Mouse (Mus musculus) kidney, adult 2 months (tissue): Measurements from ENCODE around the gene Gbx2. TPM values are rescaled to one million over a fixed set of nuclear protein-coding genes. Genes with fewer than 3 reads are reported as not detected.

Source experiments
- DNase-seq: peaks from one replicate; pipeline ENCODE4 v3.0.0; 2021
- H3K27ac ChIP-seq: fragments of 200-500 bp; 2 replicates; pipeline ENCODE4 v1.5.1; 2012; ENCODE audit warnings: low read depth, low read length, control low read depth, inconsistent platforms; ENCODE audit not compliant: insufficient read depth
- H3K27me3 ChIP-seq: fragments of 200-500 bp; replicated peaks from 2 replicates; pipeline ENCODE4 v1.6.1; 2012; ENCODE audit warnings: mild to moderate bottlenecking, moderate library complexity, low read length, inconsistent platforms; ENCODE audit not compliant: control insufficient read depth, insufficient read depth
- H3K36me3 ChIP-seq: fragments of 200-500 bp; 2 replicates; pipeline ENCODE4 v1.6.1; 2012; ENCODE audit warnings: mild to moderate bottlenecking, moderate library complexity, low read length, inconsistent platforms; ENCODE audit not compliant: control insufficient read depth, insufficient read depth
- H3K4me1 ChIP-seq: fragments of 200-500 bp; 2 replicates; pipeline ENCODE4 v1.6.1; 2011; ENCODE audit warnings: low read length; ENCODE audit not compliant: control insufficient read depth, insufficient read depth
- H3K4me3 ChIP-seq: fragments of 200-500 bp; 2 replicates; pipeline ENCODE4 v1.5.1; 2011; ENCODE audit warnings: mild to moderate bottlenecking, low read depth, low read length, control low read depth; ENCODE audit not compliant: insufficient read depth
- CTCF ChIP-seq: fragments of 200-500 bp; conservative IDR thresholded peaks from 2 replicates; pipeline ENCODE4 v1.5.1; 2011; ENCODE audit warnings: low read depth, mild to moderate bottlenecking, control low read depth, low read length, moderate library complexity, mixed read lengths; ENCODE audit not compliant: insufficient read depth, insufficient read length
- POLR2A ChIP-seq: fragments of 200-500 bp; IDR thresholded peaks from one replicate; pipeline ENCODE4 v1.6.1; 2011; ENCODE audit warnings: low read depth, low read length, control low read depth
- WGBS: fragments of 180-500 bp; shearing (Covaris S2); methylation state at CpG from one replicate; pipeline ENCODE4 v1.1.7; 2018; 5-methylcytosine and 5-hydroxymethylcytosine counted together
- polyA plus RNA-seq: library from polyadenylated mRNA; depleted of rRNA; stranded (reverse); fragments of >200 nt; gene quantifications from 2 replicates; pipeline ENCODE4 v1.2.3, GENCODE M21; 2012

Gbx2 gene
- polyA plus RNA-seq, 1 experiment = not detected

GRCm38 (mm10) chr1:89968111-89968851 is 37.3 kb upstream of the Gbx2 start:
- H3K4me3 ChIP-seq = peak overlapping the region; percentile 23; the same call in 1 of the 2 replicates
- TF ChIP-seq POLR2A (no peak), CTCF (no peak)
- no peak overlapping the region for H3K27ac ChIP-seq
- WGBS = 1% methylated on average over 95 of the region's 95 CpGs
- no peaks in the 10 kb centered on the region for H3K27me3 ChIP-seq
- H3K4me1 ChIP-seq = no peaks in the 10 kb centered on the region
- no peak for DNase-seq
- H3K36me3 ChIP-seq = no peaks in the 10 kb centered on the region

GRCm38 (mm10) chr1:89967585-89967984 is 36.6 kb upstream of the Gbx2 start:
- TF ChIP-seq POLR2A (no peak), CTCF (no peak)
- H3K27ac ChIP-seq = no peak overlapping the region
- no peaks in the 10 kb centered on the region for H3K27me3 ChIP-seq
- H3K4me3 ChIP-seq = no peak overlapping the region
- no peaks in the 10 kb centered on the region for H3K4me1 ChIP-seq
- WGBS = 23% methylated on average over 9 of the region's 9 CpGs
- DNase-seq = no peak
- H3K36me3 ChIP-seq = no peaks in the 10 kb centered on the region

- 55% methylated on average over 12 of the region's 12 CpGs for WGBS
- Histone ChIP-seq H3K4me3 (no peak overlapping the region), H3K4me1 (no peaks in the 10 kb centered on the region), H3K36me3 (no peaks in the 10 kb centered on the region), H3K27ac (no peak overlapping the region), H3K27me3 (no peaks in the 10 kb centered on the region)
- no peak for TF ChIP-seq POLR2A
- no peak for TF ChIP-seq CTCF
- no peak for DNase-seq
Observed at GRCm38 (mm10) chr1:89964426-89964825, 33.4 kb upstream of the Gbx2 start.

DNA sequence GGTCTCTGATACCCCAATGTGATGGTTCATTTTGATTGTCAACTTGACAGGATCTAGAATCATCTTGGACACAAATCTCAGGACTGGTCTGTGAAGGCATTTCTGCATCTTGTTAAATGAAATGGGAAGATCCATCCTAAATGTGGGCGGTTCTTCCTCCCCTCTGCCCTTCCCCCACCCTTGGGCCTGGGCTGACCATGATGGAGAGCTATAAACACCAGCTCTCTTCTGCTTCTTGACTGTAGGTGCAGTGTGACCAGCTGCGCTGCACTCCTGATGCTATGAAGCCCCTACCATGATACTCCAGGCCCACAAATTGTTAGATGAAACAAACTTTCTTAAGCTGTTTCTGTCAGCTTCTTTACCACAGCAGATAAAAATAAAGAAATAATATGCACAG is 32.3 kb upstream of the Gbx2 start:
- H3K27me3 ChIP-seq = no peaks in the 10 kb centered on the region
- no peak overlapping the region for H3K4me3 ChIP-seq
- H3K4me1 ChIP-seq = no peaks in the 10 kb centered on the region
- TF ChIP-seq POLR2A (no peak), CTCF (no peak)
- H3K36me3 ChIP-seq = no peaks in the 10 kb centered on the region
- WGBS = 86% methylated on average over 2 of the region's 2 CpGs
- no peak overlapping the region for H3K27ac ChIP-seq
- no peak for DNase-seq

DNA sequence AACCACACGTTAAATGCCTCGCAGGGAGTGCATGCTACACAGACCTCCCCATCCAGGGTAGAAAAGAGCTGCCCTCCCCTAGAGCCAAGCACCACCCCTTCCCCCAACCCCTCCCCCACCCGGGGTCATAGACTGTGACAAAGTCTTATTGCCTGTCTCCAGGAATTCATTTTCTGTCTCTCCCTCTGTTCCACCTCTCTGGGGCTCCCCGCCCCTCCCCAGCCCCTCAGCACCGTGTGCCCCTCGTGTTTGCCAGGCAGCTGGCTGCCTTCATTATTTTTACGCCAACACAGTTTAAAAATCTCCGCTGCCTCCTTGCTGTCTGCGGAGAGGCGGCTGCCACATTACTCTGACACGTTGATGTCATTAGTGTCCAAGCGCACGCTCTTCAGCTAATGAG is 31.1 kb upstream of the Gbx2 start:
- H3K4me3 ChIP-seq = no peak overlapping the region
- no peaks in the 10 kb centered on the region for H3K36me3 ChIP-seq
- H3K27me3 ChIP-seq = no peaks in the 10 kb centered on the region
- H3K27ac ChIP-seq = no peak overlapping the region
- WGBS = 20% methylated on average over 13 of the region's 13 CpGs
- TF ChIP-seq CTCF (no peak), POLR2A (no peak)
- no peaks in the 10 kb centered on the region for H3K4me1 ChIP-seq
- no peak for DNase-seq

DNA sequence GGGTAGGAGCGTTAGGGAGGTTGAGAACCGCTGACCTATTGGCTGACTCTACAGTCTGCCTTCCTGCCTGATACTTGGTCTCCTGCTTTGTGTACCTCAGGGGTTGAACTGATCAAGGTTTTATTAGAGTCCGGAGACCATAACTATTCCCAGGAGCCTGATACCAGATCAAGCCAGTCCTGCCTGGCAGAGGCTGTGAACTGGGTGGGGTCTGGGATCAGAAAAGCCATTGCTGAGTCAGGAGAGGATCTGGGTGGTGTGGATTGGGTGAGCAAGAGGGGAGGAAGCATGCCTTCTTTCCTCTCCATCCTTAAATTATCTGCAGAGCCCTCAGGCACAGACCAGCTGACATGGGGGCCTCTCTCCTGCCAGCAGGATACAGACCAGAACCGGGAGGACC is 28.4 kb upstream of the Gbx2 start:
- Histone ChIP-seq H3K27me3 (no peaks in the 10 kb centered on the region), H3K36me3 (no peaks in the 10 kb centered on the region), H3K4me3 (no peak overlapping the region), H3K27ac (no peak overlapping the region), H3K4me1 (no peaks in the 10 kb centered on the region)
- no peak for DNase-seq
- 77% methylated on average over 4 of the region's 4 CpGs for WGBS
- no peak for TF ChIP-seq CTCF
- no peak for TF ChIP-seq POLR2A

GRCm38 (mm10) chr1:89943202-89943601 is 12.2 kb upstream of the Gbx2 start:
- Histone ChIP-seq H3K27ac (no peak overlapping the region), H3K36me3 (no peaks in the 10 kb centered on the region), H3K4me1 (no peaks in the 10 kb centered on the region), H3K4me3 (no peak overlapping the region), H3K27me3 (peaks cover 11% of the 10 kb centered on the region)
- TF ChIP-seq CTCF (peak; percentile 95), POLR2A (no peak)
- WGBS = 3% methylated on average over 16 of the region's 16 CpGs
- peak; percentile 82 for DNase-seq
